Mouse (Mus musculus) midbrain, embryonic 15.5 days (tissue): ENCODE measurements around the gene Lrrn3. TPM values are rescaled to one million over a fixed set of nuclear protein-coding genes. Genes with fewer than 3 reads are reported as not detected.

Source experiments
- ATAC-seq: fragments of 200-750 bp; cut with Nextera tagmentation; replicated peaks from 2 replicates; pipeline ENCODE4 v1.8.0; 2017; ENCODE audit warnings: moderate TSS enrichment
- H3K27ac ChIP-seq: fragments of 300-500 bp; sonication (generic); 2 replicates; pipeline ENCODE4 v1.5.1; 2015; ENCODE audit warnings: mild to moderate bottlenecking, inconsistent platforms
- H3K27me3 ChIP-seq: fragments of 300-500 bp; sonication (generic); replicated peaks from 2 replicates; pipeline ENCODE4 v1.6.1; 2015; ENCODE audit warnings: inconsistent platforms
- H3K36me3 ChIP-seq: fragments of 300-500 bp; sonication (generic); replicated peaks from 2 replicates; pipeline ENCODE4 v1.6.1; 2015; ENCODE audit warnings: inconsistent platforms
- H3K4me1 ChIP-seq: fragments of 300-500 bp; sonication (generic); 2 replicates; pipeline ENCODE4 v1.6.1; 2015; ENCODE audit warnings: inconsistent platforms
- H3K4me2 ChIP-seq: fragments of 300-500 bp; sonication (generic); 2 replicates; pipeline ENCODE4 v1.6.1; 2015; ENCODE audit warnings: inconsistent platforms, mild to moderate bottlenecking, moderate library complexity
- H3K4me3 ChIP-seq: fragments of 300-500 bp; sonication (generic); 2 replicates; pipeline ENCODE4 v1.5.1; 2015; ENCODE audit warnings: mild to moderate bottlenecking, inconsistent platforms
- H3K9ac ChIP-seq: fragments of 300-500 bp; sonication (generic); 2 replicates; pipeline ENCODE4 v1.6.1; 2015; ENCODE audit warnings: mild to moderate bottlenecking, inconsistent platforms
- H3K9me3 ChIP-seq: fragments of 300-500 bp; sonication (generic); 2 replicates; pipeline ENCODE4 v1.6.1; 2016; ENCODE audit warnings: inconsistent platforms
- WGBS: fragments of 180-500 bp; shearing (Covaris S2); methylation state at CpG from one replicate; pipeline ENCODE4 v1.1.7; 2015; ENCODE audit warnings: mixed read lengths; 5-methylcytosine and 5-hydroxymethylcytosine counted together
- polyA plus RNA-seq: library from polyadenylated mRNA; unstranded; fragments of >200 nt; fragmentation: Nextera tagmentation; extraction: Ambion mirVana; gene quantifications from 2 replicates; pipeline ENCODE4 v1.2.1, GENCODE M21; 2015

Lrrn3 gene
- polyA plus RNA-seq, 1 experiment from 2014 or later, result 105 TPM

DNA sequence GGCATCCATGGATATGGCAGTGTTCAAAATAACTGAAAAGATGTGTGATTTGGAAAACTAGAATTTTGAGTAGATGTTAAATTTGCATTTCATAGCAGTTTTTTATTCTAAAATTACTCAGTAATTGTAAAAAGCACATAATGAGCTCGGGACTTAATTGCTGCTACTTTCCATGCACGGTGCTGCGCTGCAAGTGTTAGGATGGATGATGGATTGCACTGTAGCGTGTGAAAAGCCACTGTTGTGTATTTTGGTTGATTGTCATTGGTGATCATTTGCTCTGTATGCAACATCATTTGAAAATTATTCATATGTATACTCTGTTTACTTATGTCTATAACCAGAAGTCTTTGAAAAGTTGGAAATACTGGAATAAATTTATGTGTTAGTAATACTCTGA, 68.3 kb downstream of the Lrrn3 start:
- ATAC-seq, result no peak
- no peaks in the 10 kb centered on the region for H3K36me3 ChIP-seq
- H3K4me1 ChIP-seq, result no peaks in the 10 kb centered on the region
- no peaks in the 10 kb centered on the region for H3K27me3 ChIP-seq
- H3K9ac ChIP-seq, result no peak overlapping the region
- H3K4me2 ChIP-seq, result no peak overlapping the region
- no peak overlapping the region for H3K27ac ChIP-seq
- H3K4me3 ChIP-seq, result no peak overlapping the region
- no peaks in the 10 kb centered on the region for H3K9me3 ChIP-seq
- WGBS, result 80% methylated on average over 4 of the region's 4 CpGs

DNA sequence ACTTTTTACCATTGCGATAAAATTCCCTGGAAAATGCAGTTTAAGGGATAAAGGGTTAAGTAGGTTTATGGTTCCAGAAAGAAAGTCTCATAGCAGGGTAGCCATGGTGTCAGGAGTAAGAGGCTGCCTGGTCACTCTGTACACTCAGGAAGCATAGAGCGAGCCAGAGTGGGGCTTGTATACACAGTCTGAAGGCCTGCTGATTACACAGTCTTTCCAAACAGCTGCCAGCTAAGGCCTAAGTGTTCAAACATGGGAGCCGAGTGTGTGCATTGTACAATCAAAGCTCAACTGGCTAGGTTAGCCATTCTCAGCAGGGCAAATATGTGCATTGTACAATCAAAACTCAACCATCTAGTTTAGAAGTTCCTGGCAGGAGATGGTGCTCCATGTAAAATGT, 69.1 kb downstream of the Lrrn3 start:
- Histone ChIP-seq H3K27ac (no peak overlapping the region), H3K4me3 (no peak overlapping the region), H3K9ac (no peak overlapping the region), H3K9me3 (no peaks in the 10 kb centered on the region), H3K4me1 (no peaks in the 10 kb centered on the region), H3K27me3 (no peaks in the 10 kb centered on the region), H3K36me3 (no peaks in the 10 kb centered on the region), H3K4me2 (no peak overlapping the region)
- WGBS, result 78% methylated on average over 3 of the region's 3 CpGs
- no peak for ATAC-seq

DNA sequence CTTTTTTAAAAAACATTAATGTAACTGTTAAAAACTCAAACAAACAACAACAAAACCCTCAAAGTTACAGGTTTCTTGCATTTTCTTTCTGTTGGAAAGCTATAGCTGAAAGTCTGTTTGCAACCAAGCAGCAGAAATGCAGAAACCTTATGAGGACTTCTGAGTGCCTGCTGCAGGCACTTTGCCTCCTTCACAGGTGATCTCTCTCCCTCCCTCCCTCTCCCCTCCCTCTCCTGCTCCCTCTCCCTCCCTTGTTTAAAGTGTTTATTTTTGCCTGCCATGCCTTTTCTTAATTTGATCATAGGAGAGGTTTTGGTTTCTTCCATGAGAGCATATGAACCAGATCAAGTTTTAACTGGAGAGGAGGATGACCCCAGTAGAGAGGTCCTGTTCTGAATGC, 69.6 kb downstream of the Lrrn3 start:
- Histone ChIP-seq H3K27me3 (no peaks in the 10 kb centered on the region), H3K36me3 (no peaks in the 10 kb centered on the region), H3K4me1 (no peaks in the 10 kb centered on the region), H3K9me3 (no peaks in the 10 kb centered on the region), H3K4me2 (no peak overlapping the region), H3K9ac (no peak overlapping the region), H3K4me3 (no peak overlapping the region), H3K27ac (no peak overlapping the region)
- ATAC-seq, result no peak

DNA sequence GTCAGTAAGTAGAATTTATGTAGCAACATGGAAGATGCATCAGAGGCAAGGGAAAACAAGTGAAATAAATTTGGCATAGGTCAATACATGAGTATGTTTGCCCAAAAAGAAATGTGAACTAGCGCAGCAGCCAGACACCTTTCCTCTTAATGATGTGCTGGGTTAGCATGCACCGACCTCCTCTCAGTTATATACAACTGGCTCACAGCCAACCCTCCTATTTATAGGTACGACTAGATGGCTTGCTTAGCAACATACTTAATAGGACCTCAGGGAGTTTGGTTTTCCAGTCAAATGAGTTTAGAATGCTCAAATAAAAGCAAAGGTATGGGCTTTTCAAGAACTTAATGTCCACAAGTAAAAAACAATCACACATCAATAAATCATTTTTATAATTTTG, 76.8 kb downstream of the Lrrn3 start:
- Histone ChIP-seq H3K27ac (no peak overlapping the region), H3K4me3 (no peak overlapping the region), H3K9ac (no peak overlapping the region), H3K4me1 (no peaks in the 10 kb centered on the region), H3K36me3 (no peaks in the 10 kb centered on the region), H3K4me2 (no peak overlapping the region), H3K27me3 (no peaks in the 10 kb centered on the region), H3K9me3 (no peaks in the 10 kb centered on the region)
- 51% methylated on average over 3 of the region's 3 CpGs for WGBS
- ATAC-seq, result no peak

DNA sequence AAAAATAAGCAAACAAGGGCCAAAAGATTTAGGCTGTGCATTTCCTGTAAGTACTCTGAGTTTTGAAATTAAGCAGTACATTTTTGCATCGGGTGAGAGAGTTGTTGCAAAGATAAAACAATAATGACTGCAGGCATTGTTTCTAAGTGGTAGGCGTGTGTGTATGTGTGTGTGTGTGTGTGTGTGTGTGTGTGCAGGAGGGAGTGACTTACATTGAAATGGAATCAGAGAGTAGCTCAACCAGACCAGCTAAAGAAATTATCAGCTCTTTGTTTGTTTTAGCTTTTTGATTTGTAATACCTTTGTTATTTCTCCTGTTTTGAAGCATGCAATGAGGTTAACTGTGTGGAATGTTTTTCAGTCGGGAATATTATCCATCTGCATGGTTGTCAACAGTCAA, 84.3 kb downstream of the Lrrn3 start:
- Histone ChIP-seq H3K36me3 (no peaks in the 10 kb centered on the region), H3K4me3 (no peak overlapping the region), H3K27ac (no peak overlapping the region), H3K4me2 (no peak overlapping the region), H3K9ac (no peak overlapping the region), H3K27me3 (no peaks in the 10 kb centered on the region), H3K4me1 (no peaks in the 10 kb centered on the region), H3K9me3 (no peaks in the 10 kb centered on the region)
- WGBS, result 74% methylated on average over 3 of the region's 3 CpGs
- ATAC-seq, result no peak
